Mouse (Mus musculus): ENCODE data around the gene 1700123O20Rik.

Gene 1700123O20Rik

GRCm38 (mm10) chr14:54686063-54686521 is at the start of gene 1700123O20Rik:
TSS of gene 1700123O20Rik (plus strand) at chr14:54686216.
- DNase-seq (ENCODE audit: low spot score) = no peak

GRCm38 (mm10) chr14:54636954-54637353 is 49.1 kb upstream of the 1700123O20Rik start:
- no peak for DNase-seq (ENCODE audit: low spot score)

GRCm38 (mm10) chr14:54638210-54638609 is 47.8 kb upstream of the 1700123O20Rik start:
- no peak for DNase-seq (ENCODE audit: low spot score)

- no peak for DNase-seq (ENCODE audit: low spot score)
These were observed 45.9 kb upstream of the 1700123O20Rik start for GRCm38 (mm10) chr14:54640121-54640520.

GRCm38 (mm10) chr14:54640946-54641304 is 45.1 kb upstream of the 1700123O20Rik start, which contains the start of gene Gm17606:
TSS of gene Gm17606 (plus strand) at chr14:54640952.
- DNase-seq (ENCODE audit: low spot score) = no peak

GRCm38 (mm10) chr14:54641305-54641969 is 44.6 kb upstream of the 1700123O20Rik start, which contains the start of gene Cdh24:
TSS of gene Cdh24 (minus strand) at chr14:54641364.
- peak; percentile 79 for DNase-seq (ENCODE audit: low spot score)

GRCm38 (mm10) chr14:54642224-54642944 is 43.6 kb upstream of the 1700123O20Rik start:
- DNase-seq (ENCODE audit: low spot score) = no peak

- DNase-seq (ENCODE audit: low spot score) = no peak
These were observed 43.0 kb upstream of the 1700123O20Rik start for GRCm38 (mm10) chr14:54643011-54643410.

GRCm38 (mm10) chr14:54644294-54644693 is 41.7 kb upstream of the 1700123O20Rik start:
- no peak for DNase-seq (ENCODE audit: low spot score)

GRCm38 (mm10) chr14:54646455-54646854 is 39.6 kb upstream of the 1700123O20Rik start:
- no peak for DNase-seq (ENCODE audit: low spot score)

- DNase-seq (ENCODE audit: low spot score) = no peak
These were observed 38.9 kb upstream of the 1700123O20Rik start for GRCm38 (mm10) chr14:54646898-54647636.

GRCm38 (mm10) chr14:54647900-54648299 is 38.1 kb upstream of the 1700123O20Rik start:
- no peak for DNase-seq (ENCODE audit: low spot score)

- peak; percentile 71 for DNase-seq (ENCODE audit: low spot score)
These were observed 35.2 kb upstream of the 1700123O20Rik start for GRCm38 (mm10) chr14:54650621-54651454.

GRCm38 (mm10) chr14:54651556-54651955 is 34.5 kb upstream of the 1700123O20Rik start:
- DNase-seq (ENCODE audit: low spot score) = no peak

GRCm38 (mm10) chr14:54652787-54653186 is 33.2 kb upstream of the 1700123O20Rik start:
- no peak for DNase-seq (ENCODE audit: low spot score)

GRCm38 (mm10) chr14:54653496-54653895 is 32.5 kb upstream of the 1700123O20Rik start:
- DNase-seq (ENCODE audit: low spot score) = peak; percentile 73

- DNase-seq (ENCODE audit: low spot score) = no peak
These were observed 26.0 kb upstream of the 1700123O20Rik start for GRCm38 (mm10) chr14:54660009-54660408.

- no peak for DNase-seq (ENCODE audit: low spot score)
These were observed 21.4 kb upstream of the 1700123O20Rik start for GRCm38 (mm10) chr14:54664477-54665222.

- peak; percentile 30 for DNase-seq (ENCODE audit: low spot score)
These were observed 16.6 kb upstream of the 1700123O20Rik start for GRCm38 (mm10) chr14:54669381-54669780.

- DNase-seq (ENCODE audit: low spot score) = no peak
These were observed 11.7 kb upstream of the 1700123O20Rik start for GRCm38 (mm10) chr14:54674317-54674716.

GRCm38 (mm10) chr14:54676290-54676689 is 9.7 kb upstream of the 1700123O20Rik start:
- no peak for DNase-seq (ENCODE audit: low spot score)

Data from spleen, adult 12 weeks (tissue).